Mouse (Mus musculus) C2C12 (cell line): Measurements from ENCODE around the gene Lsg1.

Source experiments
- CEBPB ChIP-seq: IDR thresholded peaks from one replicate; pipeline ENCODE4 v1.6.1; 2011; ENCODE audit warnings: low read depth, mild to moderate bottlenecking, control low read depth, moderate library complexity
- CTCF ChIP-seq: IDR thresholded peaks from one replicate; pipeline ENCODE4 v1.5.1; 2011; ENCODE audit not compliant: control insufficient read depth, insufficient read depth, insufficient read length
- MAX ChIP-seq: IDR thresholded peaks from one replicate; pipeline ENCODE4 v1.6.1; 2011; ENCODE audit warnings: mild to moderate bottlenecking, control low read depth
- MYOD1 ChIP-seq: IDR thresholded peaks from one replicate; pipeline ENCODE4 v1.6.1; 2011; ENCODE audit warnings: low read depth; ENCODE audit not compliant: control insufficient read depth, insufficient read length
- MYOG ChIP-seq: IDR thresholded peaks from one replicate; pipeline ENCODE4 v1.6.1; 2011; ENCODE audit not compliant: control insufficient read depth, insufficient read length; ENCODE audit errors: extremely low read depth
- USF1 ChIP-seq: IDR thresholded peaks from one replicate; pipeline ENCODE4 v1.6.1; 2011; ENCODE audit warnings: low read depth, mild to moderate bottlenecking, control low read depth, moderate library complexity

- TF ChIP-seq CTCF (no peak), MYOG (no peak), CEBPB (no peak), MAX (no peak), USF1 (no peak), MYOD1 (no peak)
These were observed 67.0 kb downstream of the Lsg1 start for GRCm38 (mm10) chr16:30520361-30520823.
